Mouse (Mus musculus): ENCODE results near the gene Col4a1.

GRCm38 (mm10) chr8:11346225-11346624, 33.6 kb upstream of the Col4a1 start:
- TF ChIP-seq POLR2A (IDR thresholded peaks at IDR 0.05; ENCODE audit: low read depth, low read length), result no peak
- TF ChIP-seq CTCF (IDR thresholded peaks at IDR 0.05; ENCODE audit: extremely low read depth, insufficient read depth, insufficient read length, insufficient replicate concordance), result no peak
